In the genomic region with DNA sequence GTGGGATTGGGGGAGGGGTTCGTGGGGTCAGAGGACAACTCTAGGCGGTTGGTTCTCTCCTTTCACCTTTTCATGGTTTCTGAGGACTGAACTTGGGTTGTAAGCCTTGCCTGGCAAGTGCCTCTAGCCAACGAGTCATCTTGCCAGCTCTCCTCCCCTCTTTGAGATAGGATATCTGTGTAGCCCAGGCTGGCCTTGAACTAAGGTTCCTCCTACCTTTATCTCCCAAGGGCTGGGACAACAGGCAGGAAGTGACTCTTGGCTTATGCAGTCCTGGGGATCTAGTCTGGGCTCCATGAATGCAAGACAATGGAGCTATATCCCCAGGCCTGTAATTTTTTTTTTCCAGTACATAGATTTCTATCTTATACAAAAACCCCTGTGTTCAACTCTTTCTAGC, we compare ENCODE assay signal across 14 mouse cellular contexts.
DNase-seq lines count a peak whose midpoint lies in the region; ATAC-seq and TF ChIP-seq lines count a peak whose summit lies in the region.
"Had no signal": no experiment of that assay in that cellular context is flagged by ENCODE, and none has a peak within 500 bp of the region (broad histone marks: within the 10 kb centered on the region; RNA-seq: fewer than 3 reads in every experiment).

No protein-coding gene starts in this region.

- peaks cover 3% of the 10 kb centered on the region; the same call in 1 of the 2 replicates for H3K79me2 ChIP-seq in liver, adult 2 months (ENCODE audit: control insufficient read depth, insufficient read depth, low read length)

- H3K36me3 ChIP-seq in intestine, embryonic 15.5 days = no peaks in the 10 kb centered on the region
- no peaks in the 10 kb centered on the region for H3K36me3 ChIP-seq in intestine, postnatal 0 days (ENCODE audit: control insufficient read depth, insufficient read depth)
- no peaks in the 10 kb centered on the region for H3K36me3 ChIP-seq in liver, adult 2 months (ENCODE audit: control insufficient read depth, insufficient read depth, low read length)
- H3K36me3 ChIP-seq: G1E; heart, embryonic 15.5 days; limb, embryonic 13.5 days had no signal

- H3K4me1 ChIP-seq in intestine, embryonic 15.5 days (replicated peaks) = peaks cover 6% of the 10 kb centered on the region; the same call in 1 of the 2 replicates
- H3K4me1 ChIP-seq in intestine, postnatal 0 days (replicated peaks; ENCODE audit: control insufficient read depth, insufficient read depth, low read length) = 0 out of 2 replicates have a peak, but pooled peaks cover 4% of the 10 kb centered on the region
- H3K4me1 ChIP-seq in liver, adult 2 months (ENCODE audit: control insufficient read depth, insufficient read depth, low read length) = no peaks in the 10 kb centered on the region; the same call in 1 of the 2 replicates

- H3K4me2 ChIP-seq in intestine, embryonic 15.5 days (replicated peaks) = no peak overlapping the region
- H3K4me2 ChIP-seq in intestine, postnatal 0 days (replicated peaks; ENCODE audit: low read depth) = no peak overlapping the region
- H3K4me2 ChIP-seq: heart, embryonic 15.5 days; hindbrain, embryonic 14.5 days; limb, embryonic 13.5 days had no signal

- H3K9ac ChIP-seq in intestine, embryonic 15.5 days = no peak overlapping the region
- no peak overlapping the region for H3K9ac ChIP-seq in intestine, postnatal 0 days (ENCODE audit: low read depth, low read length)
- no peak overlapping the region for H3K9ac ChIP-seq in liver, adult 2 months (ENCODE audit: low read depth, low read length)
- H3K9ac ChIP-seq: heart, embryonic 15.5 days; hindbrain, embryonic 14.5 days; limb, embryonic 13.5 days had no signal

- no peak overlapping the region for H3K4me3 ChIP-seq in intestine, embryonic 15.5 days (replicated peaks)
- H3K4me3 ChIP-seq in intestine, postnatal 0 days (ENCODE audit: low read depth, low read length) = no peak overlapping the region
- no peak overlapping the region for H3K4me3 ChIP-seq in liver, adult 2 months (ENCODE audit: insufficient read depth, low read depth, low read length)
- H3K4me3 ChIP-seq: heart, embryonic 15.5 days; limb, embryonic 13.5 days; myocyte had no signal

- TF ChIP-seq CTCF in intestine, postnatal 0 days (IDR thresholded peaks at IDR 0.05; ENCODE audit: low read depth) = no peak
- TF ChIP-seq CTCF in liver, adult 2 months (IDR thresholded peaks at IDR 0.05; ENCODE audit: low read depth, low read length) = no peak

- no peaks in the 10 kb centered on the region for H3K27me3 ChIP-seq in intestine, embryonic 15.5 days (replicated peaks)
- no peaks in the 10 kb centered on the region for H3K27me3 ChIP-seq in intestine, postnatal 0 days (replicated peaks; ENCODE audit: control insufficient read depth, insufficient read depth, low read length)
- no peaks in the 10 kb centered on the region for H3K27me3 ChIP-seq in liver, adult 2 months (ENCODE audit: control insufficient read depth, insufficient read depth, low read length)
- H3K27me3 ChIP-seq: heart, embryonic 15.5 days; limb, embryonic 13.5 days had no signal

- ATAC-seq in intestine, embryonic 15.5 days = 0 out of 2 replicates have a peak, but pooled peaks have one; percentile 16
- no peak for ATAC-seq in intestine, postnatal 0 days
- ATAC-seq in megakaryocyte progenitor cell, adult 5-6 weeks (replicated peaks; ENCODE audit: poor library complexity) = peak; percentile 64
- ATAC-seq: activated CD4-positive, CD25-positive, alpha-beta regulatory T cell, adult 4 months had no signal

- no peaks in the 10 kb centered on the region for H3K9me3 ChIP-seq in intestine, embryonic 15.5 days
- no peaks in the 10 kb centered on the region for H3K9me3 ChIP-seq in intestine, postnatal 0 days (ENCODE audit: control insufficient read depth)
- H3K9me3 ChIP-seq: G1E; heart, embryonic 15.5 days; limb, embryonic 13.5 days had no signal

- TF ChIP-seq POLR2A in liver, adult 2 months (IDR thresholded peaks at IDR 0.05; ENCODE audit: extremely low read depth, insufficient read depth, low read length) = no peak

- no peak overlapping the region for H3K27ac ChIP-seq in intestine, embryonic 15.5 days
- no peak overlapping the region for H3K27ac ChIP-seq in intestine, postnatal 0 days (ENCODE audit: low read depth, low read length)
- no peak overlapping the region for H3K27ac ChIP-seq in liver, adult 2 months (replicated peaks; ENCODE audit: insufficient read depth, low read depth, low read length)
- H3K27ac ChIP-seq: heart, embryonic 15.5 days; hindbrain, embryonic 14.5 days; limb, embryonic 13.5 days had no signal

- DNase-seq in adrenal gland, postnatal 14 days = peak; percentile 14
- no peak for DNase-seq in adrenal gland, postnatal 25 days
- DNase-seq in liver, adult 2 months (ENCODE audit: extremely low read depth, low read depth, low spot score) = peak; percentile 26
- DNase-seq in right cerebral cortex, postnatal 25 days = no peak
- DNase-seq: right cerebral cortex, postnatal 14 days had no signal

- WGBS in intestine, embryonic 15.5 days = 74% methylated on average over 3 of the region's 3 CpGs
- 53% methylated on average over 3 of the region's 3 CpGs for WGBS in intestine, postnatal 0 days
- WGBS in liver, adult 2 months = 49% methylated on average over 3 of the region's 3 CpGs

Comparison
In these comparisons a context has a peak if more than half of its experiments do, and no peak if none do; other contexts are left out.
1. DNase-seq: peak in adrenal gland, postnatal 14 days (single experiment) and liver, adult 2 months (single experiment); none in adrenal gland, postnatal 25 days (single experiment) and right cerebral cortex, postnatal 25 days (single experiment).